Mouse (Mus musculus) cerebellum, postnatal 14 days (tissue): ENCODE results near the gene Lgmn.

Experiments
- DNase-seq, 2 experiments: peaks; one replicate each; pipeline ENCODE4 v3.0.0; 2021; ENCODE audit warnings: mixed read lengths in 2 of 2

Lgmn gene

DNA sequence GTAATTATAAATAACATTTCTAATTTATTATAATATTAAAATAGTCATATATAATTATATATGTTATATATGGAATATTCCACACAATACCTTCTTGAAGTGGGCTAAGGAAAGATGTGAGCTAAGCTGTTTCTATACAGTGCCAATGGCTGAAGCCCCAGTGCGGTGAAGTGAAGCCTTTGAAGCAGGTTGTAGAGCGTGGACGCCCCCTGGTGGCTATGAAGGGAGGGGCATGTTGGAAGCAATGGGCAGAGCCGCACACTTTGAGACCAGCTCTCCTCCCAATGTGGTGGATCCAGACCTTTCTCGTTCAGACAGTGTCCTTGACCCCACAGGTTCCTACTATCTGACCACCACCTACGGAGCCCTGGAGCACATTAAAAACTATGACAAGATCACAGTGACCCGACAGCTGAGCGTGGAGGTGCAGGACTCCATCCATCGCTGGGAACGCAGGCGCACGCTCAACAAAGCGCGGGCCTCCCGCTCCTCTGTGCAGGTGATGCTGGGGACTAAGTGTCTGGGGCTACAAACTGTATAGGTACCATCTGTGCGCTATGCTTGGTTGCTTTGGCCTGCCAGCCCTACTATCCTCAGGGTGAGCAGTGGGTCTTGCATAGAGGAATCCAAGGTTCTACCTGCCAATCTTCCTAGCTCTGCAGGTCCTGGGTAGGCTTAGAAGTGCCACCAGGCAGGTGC is 52.2 kb downstream of the Lgmn start:
- DNase-seq = peak; percentile 95 to 96

DNA sequence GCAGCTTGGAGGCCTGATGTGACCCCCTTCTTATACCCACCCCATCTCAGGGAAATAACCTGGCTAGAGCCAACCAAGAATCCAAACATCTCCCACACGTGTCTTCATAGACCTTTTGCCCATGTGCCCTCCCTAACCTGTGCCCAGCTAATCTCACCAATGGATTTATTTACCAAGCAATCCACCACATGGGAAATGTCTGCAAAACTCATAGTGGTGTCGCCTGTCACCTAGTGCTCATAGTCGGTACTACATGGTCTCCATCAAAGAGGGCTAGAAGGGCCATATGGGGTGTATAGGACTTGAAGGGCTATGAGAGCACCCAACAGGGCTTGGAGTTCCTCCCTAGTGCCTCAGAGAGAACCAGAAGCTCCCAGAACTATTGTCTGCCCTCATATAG is 54.8 kb downstream of the Lgmn start:
- DNase-seq = peak; percentile 83 to 87

DNA sequence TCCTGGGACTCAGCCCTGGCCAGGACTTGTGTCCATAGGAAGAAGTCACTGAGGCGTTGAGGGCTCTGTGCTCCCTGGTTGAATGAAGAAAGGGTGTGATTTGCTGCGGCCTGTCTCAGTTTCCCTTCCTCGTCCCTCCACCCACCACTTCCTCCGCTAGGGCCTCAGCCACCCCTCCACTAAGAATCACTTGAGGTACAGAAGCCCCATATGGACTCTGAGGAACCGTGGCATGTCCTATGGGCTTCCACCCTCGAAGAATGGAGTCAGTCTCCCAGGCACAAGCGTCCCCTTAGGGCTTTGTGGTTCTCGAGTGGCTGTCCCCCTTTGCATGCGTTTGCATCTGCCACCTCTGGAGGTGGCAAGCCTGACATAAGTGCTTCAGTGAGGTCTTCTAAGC is 56.3 kb downstream of the Lgmn start:
- DNase-seq = no peak

DNA sequence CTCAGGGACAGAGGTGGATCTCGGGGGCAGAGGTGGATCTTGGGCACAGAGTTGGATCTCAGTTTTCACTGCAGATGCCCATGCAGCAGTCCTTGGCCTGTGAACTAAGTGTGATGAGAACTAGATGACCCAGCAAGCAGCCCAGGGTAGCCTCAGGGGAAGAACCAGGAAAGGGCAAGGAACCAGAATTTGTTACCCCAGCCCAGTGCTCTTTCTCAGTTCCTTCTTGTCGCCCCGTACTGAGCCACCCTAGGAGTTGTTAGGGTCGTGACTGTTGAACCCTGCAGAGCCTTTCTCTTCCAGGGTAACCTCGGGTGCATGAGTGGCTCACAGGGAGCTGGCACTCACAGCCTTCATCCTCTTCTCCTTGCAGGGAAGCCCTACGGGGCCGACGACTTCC is 57.4 kb downstream of the Lgmn start:
- DNase-seq = no peak

DNA sequence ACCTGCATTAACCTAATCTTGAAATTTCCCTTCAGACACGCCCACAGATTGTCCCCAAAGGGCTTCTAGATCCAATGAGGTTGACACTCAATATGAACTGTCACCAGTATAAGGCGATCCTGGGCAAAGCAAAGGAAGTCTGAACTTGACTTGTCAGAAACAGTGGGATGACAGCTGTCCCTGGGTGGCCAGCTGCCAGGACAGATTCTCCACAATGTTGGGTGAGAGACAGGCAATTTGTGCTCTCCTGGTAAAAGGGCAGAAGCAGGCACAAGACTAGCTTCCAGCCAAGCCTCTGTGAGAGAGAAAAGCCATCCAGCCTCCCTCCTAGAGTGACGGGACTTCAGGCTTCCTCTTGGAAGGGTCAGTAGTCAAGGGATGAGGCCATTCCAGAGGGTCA is 67.3 kb downstream of the Lgmn start:
- DNase-seq = peak in 1 of 2 experiments; percentile 38

DNA sequence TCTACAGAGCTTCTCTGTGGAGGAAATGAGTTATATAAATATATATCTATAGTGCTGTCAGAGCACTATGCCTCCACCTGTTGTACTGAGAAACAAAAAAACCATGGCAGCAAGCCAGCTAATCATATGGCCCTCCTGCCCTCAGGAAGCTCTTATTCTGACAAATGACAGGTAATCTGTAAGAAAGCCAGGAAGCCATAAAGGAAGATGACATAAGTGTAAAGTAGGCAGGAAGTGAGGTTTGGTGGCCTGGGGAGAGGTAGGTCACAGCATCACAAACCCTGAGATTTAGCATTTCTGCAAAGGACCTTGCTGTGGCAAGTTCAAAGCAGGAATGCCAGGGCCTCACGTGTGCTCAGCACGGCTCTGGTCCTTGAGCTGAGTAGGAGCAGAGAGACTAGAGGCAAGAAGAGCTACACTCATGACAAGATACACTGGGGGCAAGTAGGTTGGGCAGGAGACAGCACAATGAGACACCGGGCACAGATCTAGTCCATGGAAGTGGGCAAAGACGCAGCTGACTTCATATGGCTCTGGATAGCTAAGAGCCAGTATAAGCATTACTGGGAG is 68.6 kb downstream of the Lgmn start:
- no peak for DNase-seq

DNA sequence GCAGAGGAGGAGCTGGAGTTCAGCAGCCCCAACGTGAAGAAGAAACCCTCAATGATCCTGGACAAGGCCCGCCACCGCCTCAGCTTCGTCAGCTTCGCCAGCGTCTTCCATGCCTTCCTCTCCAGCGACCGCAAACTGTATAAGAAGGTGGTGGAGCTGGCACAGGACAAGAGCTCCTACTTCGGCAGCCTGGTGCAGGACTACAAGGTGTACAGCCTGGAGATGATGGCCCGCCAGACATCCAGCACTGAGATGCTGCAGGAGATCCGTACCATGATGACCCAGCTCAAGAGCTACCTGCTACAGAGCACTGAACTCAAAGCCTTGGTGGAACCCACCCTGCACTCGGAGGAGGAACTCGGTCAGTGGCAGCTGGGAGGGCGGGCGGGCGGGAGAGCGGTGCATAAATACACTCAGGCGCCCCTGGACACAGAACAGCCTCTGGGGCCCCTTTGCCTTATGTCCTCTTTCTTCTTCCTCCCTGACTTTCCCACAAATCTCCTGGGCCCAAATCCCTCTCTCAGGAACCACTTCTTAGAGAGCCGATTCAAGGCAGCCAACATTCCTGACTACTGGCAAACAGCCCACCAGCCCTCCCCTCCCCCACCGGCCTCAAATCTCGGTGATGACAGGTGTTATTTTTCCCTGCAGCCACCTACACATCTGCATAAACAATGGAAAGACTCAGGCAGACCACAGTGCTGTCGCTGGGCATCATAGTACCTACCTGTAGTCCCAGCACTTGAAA is 70.0 kb downstream of the Lgmn start:
- DNase-seq = peak in 1 of 2 experiments; percentile 27

DNA sequence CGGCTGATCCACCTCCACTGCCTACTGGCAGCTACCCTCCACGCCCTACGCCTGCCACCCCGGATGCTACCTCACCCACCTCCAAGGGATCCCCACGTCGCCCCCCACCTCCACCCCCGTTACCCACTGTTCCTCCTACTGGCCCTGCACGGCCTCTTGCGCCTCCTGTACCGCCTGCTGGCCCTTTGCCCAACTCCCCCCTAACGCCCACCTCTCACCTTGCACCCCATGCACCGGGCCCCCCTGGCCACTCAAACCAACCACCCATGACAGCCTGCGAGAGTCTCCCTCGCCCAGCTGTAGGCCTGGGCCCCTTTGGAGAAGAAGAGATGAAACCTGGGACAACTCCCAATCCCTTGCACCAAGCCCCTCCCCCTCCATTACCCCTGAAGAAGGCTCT is 71.1 kb downstream of the Lgmn start:
- DNase-seq = no peak

DNA sequence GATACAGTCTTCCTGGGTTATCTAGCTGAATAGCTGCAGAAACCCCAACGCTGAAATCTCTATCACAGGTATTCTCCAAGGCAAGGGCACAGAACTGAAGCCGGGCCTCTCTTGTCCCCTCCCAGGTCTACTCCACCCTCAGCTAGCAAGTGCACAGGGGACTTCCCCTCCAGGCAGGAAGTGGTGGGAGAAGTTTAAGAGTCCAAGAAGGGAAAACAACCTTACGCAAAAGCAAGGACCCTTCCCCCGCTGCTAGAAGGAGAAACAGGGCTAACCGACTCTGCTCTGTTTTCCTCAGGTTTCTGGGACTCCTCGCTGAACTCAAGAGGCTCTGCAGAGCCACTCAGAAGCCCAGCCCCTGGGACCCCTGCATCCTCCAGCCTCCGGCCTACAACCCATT is 71.5 kb downstream of the Lgmn start:
- no peak for DNase-seq

DNA sequence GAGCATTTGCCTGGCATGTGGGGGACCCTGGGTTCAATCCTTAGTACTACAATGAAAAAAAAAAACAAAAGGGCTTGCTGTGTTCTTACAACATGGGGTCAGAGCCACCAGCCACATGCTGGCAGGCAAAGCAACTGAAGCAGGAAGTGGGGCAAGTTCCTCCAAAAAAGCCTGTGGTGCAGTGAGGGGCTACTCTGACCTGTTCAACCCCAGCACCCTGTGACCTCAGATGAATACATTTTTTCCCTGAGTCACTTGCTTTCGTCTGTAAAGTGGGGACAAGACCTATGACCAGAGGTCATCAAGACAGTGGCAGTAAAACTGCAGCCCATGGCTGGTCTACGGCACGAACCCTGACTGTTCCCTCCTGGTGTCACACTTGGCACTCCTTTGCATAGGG is 72.5 kb downstream of the Lgmn start:
- no peak for DNase-seq

DNA sequence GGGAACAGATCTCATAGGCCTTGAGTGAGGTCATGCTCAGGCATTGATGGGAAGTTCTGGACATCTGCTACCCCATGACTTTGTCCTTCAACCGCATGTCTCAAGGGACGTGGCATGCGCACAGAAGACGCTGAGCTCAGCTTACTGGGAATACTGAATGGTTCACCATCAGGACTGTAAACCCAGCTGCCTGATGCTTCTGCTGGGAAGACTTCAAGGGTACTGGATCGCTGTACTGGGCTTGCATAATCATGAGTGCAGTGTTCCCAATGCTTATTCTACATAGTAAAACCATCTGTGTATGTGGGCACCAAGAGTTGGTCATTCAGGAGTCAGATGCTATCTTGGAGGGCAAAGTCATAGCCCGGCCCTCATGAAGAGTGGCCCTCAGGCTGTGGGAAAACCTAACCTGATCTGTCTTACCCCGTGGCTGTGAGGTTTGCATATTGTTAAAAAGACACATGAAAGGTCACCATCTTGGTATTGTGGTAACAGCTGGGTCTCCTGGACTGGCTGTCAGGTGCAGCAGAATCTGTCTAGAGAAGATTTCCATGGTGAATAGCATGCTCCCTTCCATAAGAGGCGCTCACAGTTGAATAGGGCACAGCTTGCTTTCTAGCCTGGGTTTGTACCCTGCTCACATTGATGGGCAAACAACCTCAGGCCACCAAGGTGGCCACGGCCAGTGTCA is 73.3 kb downstream of the Lgmn start:
- no peak for DNase-seq

DNA sequence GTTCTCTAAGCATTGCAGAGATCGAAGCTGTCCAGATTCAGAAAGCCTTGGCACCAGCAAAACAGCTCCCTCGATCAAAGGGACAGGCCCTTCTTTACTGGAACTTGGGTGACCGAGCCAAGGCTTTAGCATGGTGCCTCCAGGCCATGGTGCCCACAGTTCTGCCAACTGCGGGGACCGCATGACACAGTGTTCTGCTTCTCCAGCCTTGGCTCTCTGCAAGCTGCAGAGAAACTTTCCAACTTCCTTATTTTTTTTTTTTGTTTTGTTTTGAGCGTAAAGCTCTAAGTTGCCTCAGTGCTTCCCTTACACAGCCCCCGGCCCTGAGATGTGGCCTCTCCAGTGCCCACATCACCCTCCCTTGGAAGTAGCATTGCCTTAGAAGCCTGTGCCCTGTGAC is 74.6 kb downstream of the Lgmn start:
- DNase-seq = peak in 1 of 2 experiments; percentile 22

DNA sequence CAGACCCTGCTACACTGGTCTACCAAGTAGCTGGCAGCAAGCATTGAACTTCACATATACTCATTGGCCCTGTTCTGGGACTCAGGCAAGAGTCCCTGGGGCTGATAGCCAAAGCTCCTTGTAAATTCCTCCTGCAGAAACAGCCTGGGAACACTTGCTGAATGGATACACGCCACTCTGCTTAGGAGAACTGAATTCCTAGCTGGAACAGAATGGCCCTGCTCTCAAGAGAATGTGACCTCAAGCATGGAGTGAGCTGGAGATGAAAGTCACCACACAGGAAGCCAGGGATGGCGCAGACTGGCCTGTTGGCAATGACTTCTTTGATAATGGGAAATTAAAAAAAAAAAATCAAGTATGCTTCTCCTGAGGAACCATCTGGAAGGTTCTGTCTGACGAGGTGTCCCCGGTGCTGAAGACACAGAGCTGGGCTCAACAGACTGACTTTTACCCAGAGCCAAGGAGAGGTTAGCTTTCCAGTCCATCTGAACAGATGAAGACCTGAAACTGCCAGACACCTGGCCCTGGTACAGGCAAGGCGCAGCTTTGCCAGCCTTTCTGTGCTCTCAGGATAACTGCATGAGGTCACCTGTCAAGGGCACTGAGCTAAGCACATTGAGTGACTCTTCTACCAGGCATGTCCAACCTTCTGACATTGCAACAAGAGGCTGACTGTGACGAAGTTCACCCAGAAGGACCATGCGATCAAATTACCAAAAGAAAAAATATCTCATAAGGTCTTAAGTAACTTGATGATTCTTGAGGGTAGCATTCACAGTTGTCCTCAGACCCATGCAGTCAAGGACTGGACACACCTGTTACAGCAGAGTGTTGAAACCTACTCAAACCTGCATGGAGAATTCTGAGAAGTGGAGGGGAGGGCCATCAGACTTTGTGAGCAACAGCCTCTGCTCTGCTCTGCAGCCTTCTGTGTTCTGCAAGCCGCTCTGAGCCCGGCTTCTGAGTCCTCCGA is 78.1 kb downstream of the Lgmn start:
- peak; percentile 76 to 83 for DNase-seq

DNA sequence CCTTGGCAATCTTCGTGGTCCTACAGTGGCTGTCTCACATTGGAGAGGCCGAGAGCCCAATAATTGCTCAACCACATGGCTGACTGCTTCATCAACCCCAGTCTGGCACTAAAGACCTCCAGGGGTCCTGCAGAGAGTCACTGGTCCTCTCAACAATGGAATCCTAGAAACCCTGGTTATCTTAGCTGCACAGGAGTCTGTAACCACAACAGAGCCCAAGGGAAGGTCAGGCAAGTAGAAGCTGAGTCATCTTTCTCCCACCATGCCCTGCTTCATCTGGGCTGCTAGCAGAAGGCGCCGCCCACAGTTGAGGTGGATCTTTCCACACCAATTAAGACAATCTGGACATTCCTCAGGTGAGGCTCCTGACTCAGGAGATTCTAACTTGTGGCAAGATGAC is 80.2 kb downstream of the Lgmn start:
- no peak for DNase-seq

DNA sequence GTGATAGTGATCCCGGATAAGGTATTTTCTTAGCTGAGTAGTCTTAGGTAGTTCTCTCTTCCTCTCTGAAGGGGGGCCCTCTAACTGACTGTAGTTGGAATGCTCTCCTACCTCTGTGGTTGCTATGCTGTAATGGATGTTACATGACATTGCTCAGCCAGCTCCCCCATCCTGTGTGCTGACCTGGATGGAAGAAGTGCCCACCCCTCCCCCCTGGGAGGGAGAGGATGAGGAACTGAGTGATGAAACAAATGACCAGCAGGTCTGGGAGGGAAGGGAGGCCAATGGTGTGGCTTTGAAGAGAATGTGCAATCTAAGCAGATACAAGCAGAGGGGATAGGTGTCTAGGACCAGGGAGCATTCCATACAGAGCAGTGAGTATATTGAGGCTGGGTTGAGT is 82.8 kb downstream of the Lgmn start:
- no peak for DNase-seq

DNA sequence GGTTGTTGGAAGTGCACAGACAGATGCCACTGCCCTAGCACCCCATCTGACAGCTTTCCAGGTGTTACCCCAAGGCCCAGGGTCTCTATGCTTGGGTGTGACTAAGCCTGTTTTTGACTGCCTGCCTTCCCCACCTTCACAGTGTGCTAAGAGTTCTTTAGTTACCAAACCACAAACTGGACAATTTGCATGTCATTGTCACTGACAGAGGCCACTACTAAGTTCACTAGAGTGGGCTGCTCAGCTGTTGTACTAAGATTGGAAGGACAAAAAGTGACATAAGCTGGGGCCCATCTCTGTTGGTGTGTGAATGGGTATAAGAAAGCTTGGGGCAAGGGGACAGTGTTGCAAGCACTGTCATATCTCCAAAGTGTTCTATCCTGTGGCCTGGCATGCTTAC is 83.8 kb downstream of the Lgmn start:
- DNase-seq = no peak

DNA sequence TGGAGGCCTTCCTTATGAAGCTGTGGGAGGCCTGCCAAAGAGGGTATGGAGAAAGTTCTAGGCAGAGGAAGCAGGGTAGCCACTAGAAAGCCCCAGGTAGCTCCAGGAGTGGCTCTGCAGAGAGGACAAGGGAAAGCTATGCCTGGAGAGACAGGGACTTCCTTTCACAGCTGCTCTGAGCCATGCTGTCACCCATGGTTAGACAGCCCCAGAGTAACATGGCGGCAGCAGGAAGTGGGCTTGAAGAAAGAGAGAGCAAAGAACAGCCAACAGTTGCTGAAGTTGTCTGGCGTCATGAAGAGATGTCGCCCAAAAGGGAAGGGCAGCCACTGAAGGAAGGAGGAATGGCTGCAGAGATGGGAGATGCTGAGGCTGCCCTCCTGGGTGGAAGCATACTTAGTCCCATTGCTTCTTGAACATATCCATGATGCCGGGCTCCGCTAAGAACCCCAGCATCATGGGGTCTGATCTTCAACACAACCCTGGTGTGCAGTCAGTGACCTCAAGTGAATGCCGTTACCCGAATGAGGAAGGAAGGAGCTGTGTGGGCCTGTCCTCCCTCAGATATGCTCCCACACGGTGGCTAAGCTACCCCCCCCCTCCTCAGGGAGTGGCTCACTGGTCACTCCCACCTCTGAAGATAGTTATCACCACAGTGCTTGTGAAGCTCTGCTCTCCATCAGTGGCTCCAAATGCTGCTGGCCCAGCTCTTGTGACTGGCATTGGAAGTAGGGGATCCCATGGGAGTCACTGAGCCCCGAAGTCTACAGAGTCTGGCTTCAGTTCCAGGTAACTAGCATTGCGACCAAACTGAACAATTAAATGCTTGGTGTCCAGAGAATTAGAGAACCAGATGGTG is 85.3 kb downstream of the Lgmn start:
- DNase-seq = no peak

DNA sequence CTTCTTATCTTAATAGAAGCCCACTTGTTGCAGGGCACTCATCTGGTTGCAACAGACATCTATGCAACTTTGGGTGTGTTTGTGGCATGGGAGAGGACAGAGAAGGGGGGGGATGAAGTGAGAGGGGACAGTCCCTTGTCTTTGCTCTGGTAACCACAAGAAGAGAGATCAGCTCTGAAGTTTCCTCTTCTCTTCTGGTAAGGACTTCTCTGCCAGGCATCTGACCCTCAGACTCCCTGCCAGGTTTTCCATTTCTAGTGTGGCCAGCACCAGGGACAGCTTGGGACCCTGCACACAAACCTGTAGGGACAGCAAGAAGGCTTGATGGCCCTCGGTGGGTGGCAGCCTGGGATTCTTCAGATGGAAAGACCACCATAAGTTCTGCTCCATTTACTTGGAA is 88.6 kb downstream of the Lgmn start:
- DNase-seq = no peak

DNA sequence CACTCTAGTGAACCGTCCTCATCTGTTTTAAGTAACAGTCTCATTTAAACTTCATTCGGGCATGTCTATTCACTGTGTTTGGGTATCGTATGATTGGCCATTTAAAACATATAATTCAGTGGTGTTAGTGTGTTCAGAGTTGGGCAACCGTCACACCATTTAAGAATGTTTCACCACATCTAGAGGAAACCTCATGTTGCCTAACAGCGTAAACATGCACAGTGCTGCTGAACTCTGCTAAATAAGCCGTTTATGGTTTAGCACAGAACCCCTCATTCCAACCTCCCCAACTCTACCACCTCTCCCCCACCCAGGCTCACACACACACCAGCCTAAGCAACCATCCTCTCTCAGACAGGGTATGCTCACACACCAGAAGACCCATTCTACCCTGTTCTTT is 91.2 kb downstream of the Lgmn start:
- DNase-seq = no peak

DNA sequence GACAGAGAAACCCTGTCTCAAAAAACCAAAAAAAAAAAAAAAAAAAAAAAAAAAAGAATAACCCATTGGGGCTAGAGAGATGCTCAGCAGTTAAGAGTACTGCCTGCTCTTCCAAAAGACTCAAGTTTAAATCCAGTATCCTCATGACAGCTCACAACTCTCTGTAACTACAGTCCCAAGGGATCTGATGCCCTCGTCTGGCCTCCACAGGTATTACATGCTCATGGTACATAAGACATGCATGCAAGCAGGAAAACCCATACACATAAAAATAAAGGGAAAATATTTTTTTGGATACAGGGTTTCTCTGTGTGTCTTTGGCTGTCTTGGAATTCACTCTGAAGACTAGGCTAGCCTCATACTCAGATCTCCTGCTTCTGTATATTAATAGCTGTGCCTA is 93.1 kb downstream of the Lgmn start:
- DNase-seq = peak; percentile 41 to 69

DNA sequence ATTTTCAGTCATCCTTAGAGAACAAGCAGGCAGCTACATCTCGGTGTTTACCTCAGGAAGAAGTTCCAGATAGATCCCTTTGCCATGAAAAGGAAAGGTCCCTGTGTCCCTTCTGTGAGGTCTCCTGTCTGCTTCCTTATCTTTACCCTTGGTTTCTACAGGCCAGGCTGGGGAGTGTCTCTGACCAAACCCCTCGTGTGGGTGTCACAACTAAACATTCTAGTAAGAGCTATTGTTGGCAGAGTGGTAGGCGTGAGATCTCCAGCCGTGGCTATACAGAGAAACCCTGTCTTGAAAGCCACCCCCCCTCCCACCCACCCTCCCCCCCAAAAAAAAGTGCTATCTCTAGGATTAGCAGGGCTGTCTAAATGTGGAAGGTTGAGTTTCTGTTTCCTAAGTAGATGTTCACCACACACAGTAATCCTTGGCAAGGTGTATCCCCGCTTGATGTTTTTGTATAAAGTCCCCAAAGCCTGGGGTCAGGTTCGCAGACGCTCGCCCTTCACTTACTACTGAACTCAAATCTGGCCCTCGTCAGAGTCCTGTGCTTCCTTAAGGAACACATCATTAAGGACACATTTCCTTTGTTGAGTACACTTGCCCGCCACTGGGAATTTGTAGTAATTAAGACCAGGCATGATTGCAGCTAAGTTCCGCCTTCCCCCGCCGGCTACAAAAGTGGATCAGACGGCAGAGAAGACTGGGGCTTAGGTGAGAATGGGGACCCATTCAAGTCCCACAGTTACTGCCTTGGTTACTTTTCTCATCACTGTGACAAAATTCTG is 94.4 kb downstream of the Lgmn start:
- DNase-seq = no peak
